Mouse (Mus musculus): Measurements from ENCODE around the gene Tulp4. TPM values are rescaled to one million over a fixed set of nuclear protein-coding genes. Genes with fewer than 3 reads are reported as not detected.

The Tulp4 gene
- polyA plus RNA-seq, 1 experiment = 144 TPM

GRCm38 (mm10) chr17:6079287-6080122, 26.7 kb upstream of the Tulp4 start, which contains the start of the genes Serac1 and Gtf2h5:
Gene Serac1, minus strand, starts transcription at chr17:6079741.
Gene Gtf2h5, plus strand, starts transcription at chr17:6079786.
- Histone ChIP-seq H3K27me3 (ENCODE audit: control insufficient read depth, insufficient read depth, low read length) (no peaks in the 10 kb centered on the region), H3K27ac (ENCODE audit: insufficient read depth, low read length) (peak within 1 kb of the TSS; percentile 55), H3K4me3 (replicated peaks; ENCODE audit: insufficient read depth, low read depth, low read length) (peak within 1 kb of the TSS; percentile 74), H3K4me1 (ENCODE audit: control insufficient read depth, insufficient read depth, low read length) (peaks cover 6% of the 10 kb centered on the region; the same call in 1 of the 2 replicates)
- no peak for TF ChIP-seq CTCF (IDR thresholded peaks at IDR 0.05; ENCODE audit: borderline replicate concordance, insufficient read depth, low read depth, low read length)
- peak; percentile 97 for TF ChIP-seq POLR2A (IDR thresholded peaks at IDR 0.05; ENCODE audit: borderline replicate concordance, insufficient read depth, low read length)
- WGBS = under 1% methylated on average over 69 of the region's 70 CpGs
- peak; percentile 98 to 99 for DNase-seq

GRCm38 (mm10) chr17:6083323-6083890, 22.8 kb upstream of the Tulp4 start:
- Histone ChIP-seq H3K27ac (ENCODE audit: insufficient read depth, low read length) (no peak overlapping the region), H3K27me3 (ENCODE audit: control insufficient read depth, insufficient read depth, low read length) (no peaks in the 10 kb centered on the region), H3K4me1 (ENCODE audit: control insufficient read depth, insufficient read depth, low read length) (no peaks in the 10 kb centered on the region), H3K4me3 (replicated peaks; ENCODE audit: insufficient read depth, low read depth, low read length) (no peak overlapping the region)
- 84% methylated on average over 5 of the region's 5 CpGs for WGBS
- no peak for TF ChIP-seq POLR2A (IDR thresholded peaks at IDR 0.05; ENCODE audit: borderline replicate concordance, insufficient read depth, low read length)
- no peak for TF ChIP-seq CTCF (IDR thresholded peaks at IDR 0.05; ENCODE audit: borderline replicate concordance, insufficient read depth, low read depth, low read length)
- DNase-seq = no peak

- 92% methylated on average over 6 of the region's 6 CpGs for WGBS
- H3K27me3 ChIP-seq (ENCODE audit: control insufficient read depth, insufficient read depth, low read length) = no peaks in the 10 kb centered on the region
- H3K4me3 ChIP-seq (replicated peaks; ENCODE audit: insufficient read depth, low read depth, low read length) = no peak overlapping the region
- DNase-seq = no peak
- no peak overlapping the region for H3K27ac ChIP-seq (ENCODE audit: insufficient read depth, low read length)
- no peaks in the 10 kb centered on the region for H3K4me1 ChIP-seq (ENCODE audit: control insufficient read depth, insufficient read depth, low read length)
- no peak for TF ChIP-seq CTCF (IDR thresholded peaks at IDR 0.05; ENCODE audit: borderline replicate concordance, insufficient read depth, low read depth, low read length)
- no peak for TF ChIP-seq POLR2A (IDR thresholded peaks at IDR 0.05; ENCODE audit: borderline replicate concordance, insufficient read depth, low read length)
Measured at GRCm38 (mm10) chr17:6091604-6092003, 14.6 kb upstream of the Tulp4 start.

- H3K27ac ChIP-seq (ENCODE audit: insufficient read depth, low read length) = no peak overlapping the region
- H3K27me3 ChIP-seq (ENCODE audit: control insufficient read depth, insufficient read depth, low read length) = no peaks in the 10 kb centered on the region
- no peak for DNase-seq
- no peaks in the 10 kb centered on the region for H3K4me1 ChIP-seq (ENCODE audit: control insufficient read depth, insufficient read depth, low read length)
- TF ChIP-seq POLR2A (IDR thresholded peaks at IDR 0.05; ENCODE audit: borderline replicate concordance, insufficient read depth, low read length) (no peak), CTCF (IDR thresholded peaks at IDR 0.05; ENCODE audit: borderline replicate concordance, insufficient read depth, low read depth, low read length) (no peak)
- H3K4me3 ChIP-seq (replicated peaks; ENCODE audit: insufficient read depth, low read depth, low read length) = no peak overlapping the region
Measured at GRCm38 (mm10) chr17:6095579-6095978, 10.7 kb upstream of the Tulp4 start.

GRCm38 (mm10) chr17:6097884-6098283, 8.4 kb upstream of the Tulp4 start:
- TF ChIP-seq CTCF (IDR thresholded peaks at IDR 0.05; ENCODE audit: borderline replicate concordance, insufficient read depth, low read depth, low read length) = peak; percentile 89
- TF ChIP-seq POLR2A (IDR thresholded peaks at IDR 0.05; ENCODE audit: borderline replicate concordance, insufficient read depth, low read length) = no peak
- DNase-seq = peak; percentile 48 to 66

GRCm38 (mm10) chr17:6102287-6102686, 4.0 kb upstream of the Tulp4 start:
- TF ChIP-seq POLR2A (IDR thresholded peaks at IDR 0.05; ENCODE audit: borderline replicate concordance, insufficient read depth, low read length) (no peak), CTCF (IDR thresholded peaks at IDR 0.05; ENCODE audit: borderline replicate concordance, insufficient read depth, low read depth, low read length) (no peak)
- H3K27ac ChIP-seq (ENCODE audit: insufficient read depth, low read length) = no peak overlapping the region
- 26% methylated on average over 3 of the region's 3 CpGs for WGBS
- DNase-seq = peak in 1 of 2 experiments; percentile 69
- H3K27me3 ChIP-seq (ENCODE audit: control insufficient read depth, insufficient read depth, low read length) = no peaks in the 10 kb centered on the region
- no peaks in the 10 kb centered on the region for H3K4me1 ChIP-seq (ENCODE audit: control insufficient read depth, insufficient read depth, low read length)
- H3K4me3 ChIP-seq (replicated peaks; ENCODE audit: insufficient read depth, low read depth, low read length) = no peak overlapping the region

More at GRCm38 (mm10) chr17:6097884-6098283, 8.4 kb upstream of the Tulp4 start:
- WGBS = 35% methylated on average over 4 of the region's 4 CpGs
- Histone ChIP-seq H3K4me1 (ENCODE audit: control insufficient read depth, insufficient read depth, low read length) (no peaks in the 10 kb centered on the region), H3K27ac (ENCODE audit: insufficient read depth, low read length) (no peak overlapping the region), H3K27me3 (ENCODE audit: control insufficient read depth, insufficient read depth, low read length) (no peaks in the 10 kb centered on the region), H3K4me3 (replicated peaks; ENCODE audit: insufficient read depth, low read depth, low read length) (no peak overlapping the region)

- H3K27me3 ChIP-seq (ENCODE audit: control insufficient read depth, insufficient read depth, low read length) = no peaks in the 10 kb centered on the region
- TF ChIP-seq CTCF (IDR thresholded peaks at IDR 0.05; ENCODE audit: borderline replicate concordance, insufficient read depth, low read depth, low read length) (no peak), POLR2A (IDR thresholded peaks at IDR 0.05; ENCODE audit: borderline replicate concordance, insufficient read depth, low read length) (no peak)
- WGBS = 77% methylated on average over 6 of the region's 6 CpGs
Measured at GRCm38 (mm10) chr17:6103566-6103965, 2.7 kb upstream of the Tulp4 start.

More at GRCm38 (mm10) chr17:6103566-6103965, 2.7 kb upstream of the Tulp4 start:
- no peak overlapping the region for H3K4me3 ChIP-seq (replicated peaks; ENCODE audit: insufficient read depth, low read depth, low read length)
- H3K4me1 ChIP-seq (ENCODE audit: control insufficient read depth, insufficient read depth, low read length) = no peaks in the 10 kb centered on the region
- H3K27ac ChIP-seq (ENCODE audit: insufficient read depth, low read length) = no peak overlapping the region
- no peak for DNase-seq
